ENCODE assay signal across 12 mouse cellular contexts in genomic region chr2:90913671-90914070, GRCm38 (mm10). TPM values are rescaled to one million over a fixed set of nuclear protein-coding genes. Genes with fewer than 3 reads are reported as not detected.
DNase-seq lines count a peak whose midpoint lies in the region; ATAC-seq lines count a peak whose summit lies in the region.
"Had no signal": no experiment of that assay in that cellular context is flagged by ENCODE, and none has a peak within 500 bp of the region (broad histone marks: within the 10 kb centered on the region; RNA-seq: fewer than 3 reads in every experiment).

No protein-coding gene starts in this region.

- peak; percentile 48 to 53 for DNase-seq in cerebellum, adult 18-20 months
- no peak for DNase-seq in cerebellum, adult 11-12 months
- peak; percentile 44 for DNase-seq in kidney, adult 11 months
- peak; percentile 36 for DNase-seq in 416B (ENCODE audit: low read depth)
- no peak for DNase-seq in gastrocnemius, postnatal 14 days
- DNase-seq: layer of hippocampus, postnatal 36 days had no signal

- no peaks in the 10 kb centered on the region for H3K27me3 ChIP-seq in kidney, embryonic 16.5 days (ENCODE audit: insufficient read depth, low read length)
- no peaks in the 10 kb centered on the region for H3K27me3 ChIP-seq in heart, embryonic 16.5 days (ENCODE audit: control insufficient read depth, insufficient read depth, low read length)
- H3K27me3 ChIP-seq: embryonic facial prominence, embryonic 12.5 days had no signal

- no peak for ATAC-seq in kidney, embryonic 16.5 days (ENCODE audit: low FRiP score, low TSS enrichment)
- peak; percentile 44; the same call in 1 of the 2 replicates for ATAC-seq in heart, embryonic 16.5 days (replicated peaks; ENCODE audit: extremely low read depth, insufficient read depth, low FRiP score)
- no peak for ATAC-seq in erythroblast, adult 5-6 weeks (replicated peaks; ENCODE audit: low FRiP score, poor library complexity, severe bottlenecking)

- no peak overlapping the region for H3K9ac ChIP-seq in kidney, embryonic 16.5 days (replicated peaks; ENCODE audit: low read length)
- no peak overlapping the region for H3K9ac ChIP-seq in heart, embryonic 16.5 days (ENCODE audit: low read length)
- H3K9ac ChIP-seq: embryonic facial prominence, embryonic 12.5 days had no signal

- no peaks in the 10 kb centered on the region for H3K9me3 ChIP-seq in kidney, embryonic 16.5 days (ENCODE audit: low read length)
- no peaks in the 10 kb centered on the region for H3K9me3 ChIP-seq in heart, embryonic 16.5 days (replicated peaks; ENCODE audit: control insufficient read depth, low read length)
- H3K9me3 ChIP-seq: embryonic facial prominence, embryonic 12.5 days had no signal

- no peak overlapping the region for H3K4me3 ChIP-seq in kidney, embryonic 16.5 days (ENCODE audit: low read length)
- H3K4me3 ChIP-seq in heart, embryonic 16.5 days (ENCODE audit: low read length): no peak overlapping the region
- H3K4me3 ChIP-seq: embryonic facial prominence, embryonic 12.5 days; heart, adult 2 months had no signal

- H3K27ac ChIP-seq in kidney, embryonic 16.5 days (ENCODE audit: low read length): no peak overlapping the region
- peak overlapping the region; percentile 30; the same call in 1 of the 2 replicates for H3K27ac ChIP-seq in heart, embryonic 16.5 days (ENCODE audit: low read length)
- H3K27ac ChIP-seq: embryonic facial prominence, embryonic 12.5 days; heart, adult 2 months had no signal

- intact Hi-C loops in gastrocnemius, postnatal 14 days (cut with DNase I; ENCODE audit: low total_unique reads): no loop called here

- 94% methylated on average over 2 of the region's 2 CpGs for WGBS in kidney, embryonic 16.5 days
- 21% methylated on average over 2 of the region's 2 CpGs for WGBS in heart, embryonic 16.5 days

- H3K36me3 ChIP-seq in kidney, embryonic 16.5 days (ENCODE audit: insufficient read depth, low read length): peaks cover 34% of the 10 kb centered on the region
- peaks cover 32% of the 10 kb centered on the region for H3K36me3 ChIP-seq in heart, embryonic 16.5 days (ENCODE audit: control insufficient read depth, insufficient read depth)

- peaks cover 24% of the 10 kb centered on the region for H3K4me1 ChIP-seq in kidney, embryonic 16.5 days (ENCODE audit: insufficient read depth, low read length)
- H3K4me1 ChIP-seq in heart, embryonic 16.5 days (ENCODE audit: control insufficient read depth, insufficient read depth, low read length): peaks cover 29% of the 10 kb centered on the region

- H3K4me2 ChIP-seq in kidney, embryonic 16.5 days (replicated peaks; ENCODE audit: low read depth, low read length): no peak overlapping the region
- no peak overlapping the region for H3K4me2 ChIP-seq in heart, embryonic 16.5 days (ENCODE audit: low read depth, low read length)
- H3K4me2 ChIP-seq: embryonic facial prominence, embryonic 12.5 days had no signal

RNA-seq across cellular contexts. Expression of gene Ndufs3, which starts 9.0 kb away (rescaled TPM):
- 246 and 251 TPM in 2 replicates for polyA plus RNA-seq in kidney, embryonic 16.5 days (2015; fragmentation: Nextera tagmentation; extraction: Ambion mirVana)
- 414 and 420 TPM in 2 replicates for polyA plus RNA-seq in heart, embryonic 16.5 days (2015; fragmentation: Nextera tagmentation; extraction: Ambion mirVana)
- 36.2 and 37.3 TPM in 2 replicates for total RNA-seq in erythroblast, adult 5-6 weeks (2015; ENCODE audit: low replicate concordance)
- total RNA-seq in erythroblast, adult 5-6 weeks (2017; ENCODE audit: low replicate concordance): 28.0 and 29.0 TPM in 2 replicates
- 100 to 1,000 TPM; 444 to 537 TPM for total RNA-seq in gastrocnemius, postnatal 14 days (2021)

RNA-seq across cellular contexts. Expression of gene Kbtbd4, which starts 9.1 kb away (rescaled TPM):
- 46.8 and 50.2 TPM in 2 replicates for polyA plus RNA-seq in kidney, embryonic 16.5 days (2015; fragmentation: Nextera tagmentation; extraction: Ambion mirVana)
- 27.8 and 29.1 TPM in 2 replicates for polyA plus RNA-seq in heart, embryonic 16.5 days (2015; fragmentation: Nextera tagmentation; extraction: Ambion mirVana)
- 1.7 and 5.8 TPM in 2 replicates for total RNA-seq in erythroblast, adult 5-6 weeks (2015; ENCODE audit: low replicate concordance)
- 2.8 TPM in 2 replicates for total RNA-seq in erythroblast, adult 5-6 weeks (2017; ENCODE audit: low replicate concordance)
- total RNA-seq in gastrocnemius, postnatal 14 days (2021): 10 to 100 TPM; 12.9 to 14.5 TPM

RNA-seq across cellular contexts. Expression of gene Celf1, which starts 26.5 kb away (rescaled TPM):
- polyA plus RNA-seq in kidney, embryonic 16.5 days (2015; fragmentation: Nextera tagmentation; extraction: Ambion mirVana): 107 and 109 TPM in 2 replicates
- polyA plus RNA-seq in heart, embryonic 16.5 days (2015; fragmentation: Nextera tagmentation; extraction: Ambion mirVana): 100 and 108 TPM in 2 replicates
- total RNA-seq in erythroblast, adult 5-6 weeks (2015; ENCODE audit: low replicate concordance): 23.8 and 25.4 TPM in 2 replicates
- 31.9 and 38.8 TPM in 2 replicates for total RNA-seq in erythroblast, adult 5-6 weeks (2017; ENCODE audit: low replicate concordance)
- total RNA-seq in gastrocnemius, postnatal 14 days (2021): 10 to 100 TPM; 40.7 to 44.0 TPM

RNA-seq across cellular contexts. Expression of gene C1qtnf4, which starts 28.0 kb away (rescaled TPM):
- 6.5 and 7.0 TPM in 2 replicates for polyA plus RNA-seq in kidney, embryonic 16.5 days (2015; fragmentation: Nextera tagmentation; extraction: Ambion mirVana)
- 10.8 and 11.2 TPM in 2 replicates for polyA plus RNA-seq in heart, embryonic 16.5 days (2015; fragmentation: Nextera tagmentation; extraction: Ambion mirVana)
- total RNA-seq in erythroblast, adult 5-6 weeks (2015; ENCODE audit: low replicate concordance): not detected in 2 replicates
- not detected in 2 replicates for total RNA-seq in erythroblast, adult 5-6 weeks (2017; ENCODE audit: low replicate concordance)
- 1 to 10 TPM; 5.0 to 6.5 TPM for total RNA-seq in gastrocnemius, postnatal 14 days (2021)
- total RNA-seq: megakaryocyte, adult 5-6 weeks had no signal

Comparison
In these comparisons a context has a peak if more than half of its experiments do, and no peak if none do; other contexts are left out.
1. DNase-seq: peak in cerebellum, adult 18-20 months (2 of 2), kidney, adult 11 months (single experiment) and 416B (single experiment); none in cerebellum, adult 11-12 months (single experiment) and gastrocnemius, postnatal 14 days (single experiment).
2. RNA of gene Ndufs3, which starts 9.0 kb away (total RNA-seq): 444 to 537 TPM in gastrocnemius, postnatal 14 days; 28.0 to 37.3 TPM in erythroblast, adult 5-6 weeks; every median in the first group is over 10 times any median in the second.